Mouse (Mus musculus): ENCODE results near the gene Actbl2.

DNA sequence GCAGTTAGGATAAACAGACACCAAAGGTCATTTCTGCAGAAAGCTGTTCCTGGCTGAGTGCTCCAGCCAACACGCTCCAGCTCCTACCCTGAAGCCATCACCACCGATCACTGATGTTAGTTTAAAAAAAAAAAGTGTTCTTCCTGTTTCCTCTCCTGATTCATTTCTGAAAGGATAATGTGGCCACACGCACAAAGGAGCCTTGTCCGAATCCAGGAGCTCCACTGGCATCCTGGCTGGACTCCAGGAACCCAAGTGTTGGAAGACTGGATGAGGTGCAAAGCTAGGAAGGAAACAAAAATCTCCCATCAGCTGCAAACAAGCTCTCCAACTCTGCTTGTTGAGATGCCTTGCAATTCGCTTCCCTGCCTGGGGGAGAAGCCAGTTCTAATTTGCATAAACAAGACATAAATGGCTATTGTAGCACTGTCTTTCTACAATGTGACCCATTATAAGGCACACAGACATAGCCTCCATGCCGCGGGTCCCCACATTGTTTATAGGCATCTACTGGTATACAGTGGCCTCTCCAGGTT lies 37.2 kb downstream of the Actbl2 start:
- TF ChIP-seq CTCF (IDR thresholded peaks at IDR 0.05; ENCODE audit: low read depth, low read length) (no peak), POLR2A (IDR thresholded peaks at IDR 0.05; ENCODE audit: insufficient read depth, low read length) (no peak), EP300 (IDR thresholded peaks at IDR 0.05; ENCODE audit: insufficient read depth, low read depth, low read length) (no peak)
